Mouse (Mus musculus): ENCODE measurements at regions not wholly inside any gene's neighbourhood (a gene's known extent, or its start where the extent isn't known, plus 50 kb on each side); places are given as distances from the start of the nearest gene placed in this dataset.

- TF ChIP-seq CTCF (IDR thresholded peaks at IDR 0.05; ENCODE audit: borderline replicate concordance, extremely low read depth, insufficient read depth, insufficient read length) (no peak), POLR2A (IDR thresholded peaks at IDR 0.05; ENCODE audit: borderline replicate concordance, extremely low read depth, insufficient read depth, insufficient read length, poor library complexity, severe bottlenecking) (no peak)
Measured at GRCm38 (mm10) chr11:19194464-19194863, 175.7 kb upstream of the Meis1 start.

Measured in brain, embryonic 14.5 days (tissue).